Mouse (Mus musculus) testis, adult 2 months (tissue): Measurements from ENCODE around the gene Asb14.

Experiments used
- CTCF ChIP-seq: fragments of 200-500 bp; IDR thresholded peaks from 2 replicates; pipeline ENCODE4 v1.5.1; 2012; ENCODE audit warnings: low read depth, mild to moderate bottlenecking, inconsistent platforms, low read length, moderate library complexity; ENCODE audit not compliant: control insufficient read depth, insufficient read depth, insufficient replicate concordance
- POLR2A ChIP-seq: fragments of 200-500 bp; IDR thresholded peaks from 2 replicates; pipeline ENCODE4 v1.6.1; 2012; ENCODE audit warnings: low read depth, mild to moderate bottlenecking, inconsistent platforms, low read length, moderate library complexity; ENCODE audit not compliant: control insufficient read depth

DNA sequence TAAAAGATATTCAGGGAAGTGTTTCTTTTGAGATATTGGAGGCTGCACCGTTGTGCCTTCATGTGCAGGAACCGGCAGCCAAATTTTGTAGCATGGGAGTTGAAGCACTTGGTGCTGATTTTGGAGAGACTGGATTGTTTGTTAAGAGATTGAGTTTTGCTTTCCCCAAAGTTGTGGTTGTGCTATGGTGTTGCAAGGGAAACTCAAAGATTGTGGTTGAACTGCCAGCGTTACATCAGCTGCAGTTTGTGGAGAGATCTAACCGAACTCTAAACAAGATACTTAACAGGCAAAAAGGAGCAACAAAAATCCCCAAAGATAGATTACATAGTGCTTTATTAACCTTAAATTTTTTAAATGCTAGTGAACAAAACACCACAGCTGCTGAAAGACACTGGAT lies 41.2 kb downstream of the Asb14 start:
- no peak for TF ChIP-seq CTCF
- TF ChIP-seq POLR2A: no peak
